Mouse (Mus musculus) heart, embryonic 14.5 days (tissue): ENCODE data around the gene Rragd. TPM values are rescaled to one million over a fixed set of nuclear protein-coding genes. Genes with fewer than 3 reads are reported as not detected.

Source experiments
- ATAC-seq: fragments of 200-750 bp; cut with Nextera tagmentation; 2 replicates; pipeline ENCODE4 v1.8.0; 2017; ENCODE audit warnings: low read depth, moderate TSS enrichment; ENCODE audit not compliant: insufficient number of reproducible peaks, insufficient read depth, low FRiP score
- H3K27ac ChIP-seq, 2 experiments: fragments of 200-500 bp in 1 of 2; fragments of 300-500 bp in 1 of 2; sonication (generic) in 1 of 2; replicated peaks in 1 of 2; 2 replicates each; pipeline ENCODE4 v1.5.1; 2012 to 2014; ENCODE audit warnings: low read depth in 2 of 2, low read length in 2 of 2, control low read depth in 1 of 2, mild to moderate bottlenecking in 1 of 2, mixed read lengths in 1 of 2; ENCODE audit not compliant: control insufficient read depth in 1 of 2, insufficient read depth in 1 of 2
- H3K27me3 ChIP-seq: fragments of 300-500 bp; sonication (generic); 2 replicates; pipeline ENCODE4 v1.6.1; 2014; ENCODE audit warnings: mild to moderate bottlenecking, low read length, control low read depth; ENCODE audit not compliant: control insufficient read depth, insufficient read depth
- H3K36me3 ChIP-seq: fragments of 300-500 bp; sonication (generic); 2 replicates; pipeline ENCODE4 v1.6.1; 2014; ENCODE audit warnings: mild to moderate bottlenecking, control low read depth, low read length, mixed read lengths; ENCODE audit not compliant: control insufficient read depth, insufficient read depth
- H3K4me1 ChIP-seq, 2 experiments: fragments of 200-500 bp in 1 of 2; fragments of 300-500 bp in 1 of 2; sonication (generic) in 1 of 2; 2 replicates each; pipeline ENCODE4 v1.6.1; 2012 to 2014; ENCODE audit warnings: low read length in 2 of 2, control low read depth in 1 of 2, mixed read lengths in 1 of 2; ENCODE audit not compliant: control insufficient read depth in 2 of 2, insufficient read depth in 2 of 2
- H3K4me2 ChIP-seq: fragments of 300-500 bp; sonication (generic); 2 replicates; pipeline ENCODE4 v1.6.1; 2014; ENCODE audit warnings: mild to moderate bottlenecking, low read length
- H3K4me3 ChIP-seq, 2 experiments: fragments of 200-500 bp in 1 of 2; fragments of 300-500 bp in 1 of 2; sonication (generic) in 1 of 2; 2 replicates each; pipeline ENCODE4 v1.5.1; 2012 to 2014; ENCODE audit warnings: low read length in 2 of 2, mild to moderate bottlenecking in 2 of 2, control low read depth in 1 of 2, low read depth in 1 of 2, moderate library complexity in 1 of 2; ENCODE audit not compliant: control insufficient read depth in 1 of 2, insufficient read depth in 1 of 2
- H3K9ac ChIP-seq: fragments of 300-500 bp; sonication (generic); 2 replicates; pipeline ENCODE4 v1.6.1; 2014; ENCODE audit warnings: mild to moderate bottlenecking, low read length
- H3K9me3 ChIP-seq: fragments of 300-500 bp; sonication (generic); 2 replicates; pipeline ENCODE4 v1.6.1; 2016; ENCODE audit warnings: low read length, control low read depth; ENCODE audit not compliant: control insufficient read depth
- WGBS: fragments of 180-500 bp; shearing (Covaris S2); extraction: QIAGEN DNeasy Blood & Tissue Kit; methylation state at CpG from one replicate; pipeline ENCODE4 v1.1.7; 2014; 5-methylcytosine and 5-hydroxymethylcytosine counted together
- polyA plus RNA-seq: library from polyadenylated mRNA; unstranded; fragments of >200 nt; fragmentation: Nextera tagmentation; extraction: Ambion mirVana; gene quantifications from 2 replicates; pipeline ENCODE4 v1.2.1, GENCODE M21; 2014

Rragd gene
- polyA plus RNA-seq, 1 experiment from 2014 or later: 53.2 TPM

GRCm38 (mm10) chr4:33029104-33029503 lies 46.3 kb downstream of the Rragd start:
- Histone ChIP-seq H3K9me3 (no peaks in the 10 kb centered on the region), H3K4me2 (no peak overlapping the region), H3K4me3 (no peak overlapping the region), H3K36me3 (peaks cover 4% of the 10 kb centered on the region), H3K4me1 (peaks cover 0 to 17% of the 10 kb centered on the region in 2 experiments), H3K27ac (no peak overlapping the region), H3K9ac (no peak overlapping the region), H3K27me3 (no peaks in the 10 kb centered on the region)
- 90% methylated on average over 7 of the region's 7 CpGs for WGBS
- no peak for ATAC-seq

- H3K4me2 ChIP-seq: peak overlapping the region; percentile 76
- H3K27me3 ChIP-seq: no peaks in the 10 kb centered on the region
- peaks cover 0 to 17% of the 10 kb centered on the region in 2 experiments; a peak in 3 of 4 replicates for H3K4me1 ChIP-seq
- H3K4me3 ChIP-seq: peak overlapping the region; percentile 80 to 83
- H3K36me3 ChIP-seq: peaks cover 4% of the 10 kb centered on the region
- ATAC-seq: peak; percentile 77
- H3K9ac ChIP-seq: peak overlapping the region; percentile 95
- WGBS: 4% methylated on average over 55 of the region's 55 CpGs
- peak overlapping the region; percentile 58 to 92 for H3K27ac ChIP-seq
- peaks cover 4% of the 10 kb centered on the region for H3K9me3 ChIP-seq
Measured at GRCm38 (mm10) chr4:33030264-33031194, 47.7 kb downstream of the Rragd start.

- under 1% methylated on average over 94 of the region's 123 CpGs for WGBS
Measured at GRCm38 (mm10) chr4:33031195-33031960, 48.5 kb downstream of the Rragd start, which contains the start of gene Ube2j1. TSS of gene Ube2j1 (plus strand) at chr4:33031416.

GRCm38 (mm10) chr4:33032045-33032444 lies 49.2 kb downstream of the Rragd start:
- no peak for ATAC-seq
- 27% methylated on average over 4 of the region's 4 CpGs for WGBS
- Histone ChIP-seq H3K9ac (peak overlapping the region; percentile 95), H3K27me3 (no peaks in the 10 kb centered on the region), H3K27ac (peak overlapping the region in 1 of 2 experiments; percentile 92; a peak in 2 of 4 replicates), H3K4me1 (peaks cover 0 to 17% of the 10 kb centered on the region in 2 experiments; a peak in 3 of 4 replicates), H3K9me3 (peaks cover 5% of the 10 kb centered on the region), H3K36me3 (peaks cover 6% of the 10 kb centered on the region), H3K4me3 (peak overlapping the region; percentile 80 to 83), H3K4me2 (peak overlapping the region; percentile 76)

More at GRCm38 (mm10) chr4:33031195-33031960, 48.5 kb downstream of the Rragd start, which contains the start of gene Ube2j1:
- H3K9ac ChIP-seq: peak within 1 kb of the TSS; percentile 95
- peak; percentile 97 for ATAC-seq
- peak within 1 kb of the TSS; percentile 58 to 92 for H3K27ac ChIP-seq
- no peaks in the 10 kb centered on the region for H3K27me3 ChIP-seq
- peak within 1 kb of the TSS; percentile 80 to 83 for H3K4me3 ChIP-seq
- H3K4me2 ChIP-seq: peak within 1 kb of the TSS; percentile 76
- H3K4me1 ChIP-seq: peaks cover 0 to 17% of the 10 kb centered on the region in 2 experiments; a peak in 3 of 4 replicates
- peaks cover 5% of the 10 kb centered on the region for H3K9me3 ChIP-seq
- peaks cover 4% of the 10 kb centered on the region for H3K36me3 ChIP-seq

GRCm38 (mm10) chr4:33033515-33033914 lies 50.7 kb downstream of the Rragd start:
- Histone ChIP-seq H3K36me3 (peaks cover 12% of the 10 kb centered on the region), H3K9ac (no peak overlapping the region), H3K27ac (no peak overlapping the region), H3K9me3 (peaks cover 5% of the 10 kb centered on the region), H3K4me1 (peaks cover 0 to 17% of the 10 kb centered on the region in 2 experiments; a peak in 3 of 4 replicates), H3K4me2 (no peak overlapping the region), H3K27me3 (no peaks in the 10 kb centered on the region), H3K4me3 (no peak overlapping the region)
- ATAC-seq: no peak
- 56% methylated on average over 6 of the region's 6 CpGs for WGBS

- Histone ChIP-seq H3K36me3 (peaks cover 74% of the 10 kb centered on the region), H3K9ac (no peak overlapping the region), H3K4me2 (no peak overlapping the region), H3K4me3 (no peak overlapping the region), H3K27ac (no peak overlapping the region), H3K4me1 (no peaks in the 10 kb centered on the region), H3K9me3 (peaks cover 5% of the 10 kb centered on the region), H3K27me3 (no peaks in the 10 kb centered on the region)
- WGBS: 80% methylated on average over 4 of the region's 4 CpGs
- ATAC-seq: no peak
Measured at GRCm38 (mm10) chr4:33039826-33040225, 57.0 kb downstream of the Rragd start.

GRCm38 (mm10) chr4:33049601-33050000 lies 66.8 kb downstream of the Rragd start:
- no peak overlapping the region for H3K4me2 ChIP-seq
- WGBS: 96% methylated on average over 11 of the region's 11 CpGs
- H3K9ac ChIP-seq: no peak overlapping the region
- H3K27ac ChIP-seq: no peak overlapping the region
- no peaks in the 10 kb centered on the region for H3K9me3 ChIP-seq
- H3K36me3 ChIP-seq: peaks cover 87% of the 10 kb centered on the region
- no peak overlapping the region for H3K4me3 ChIP-seq
- ATAC-seq: no peak
- no peaks in the 10 kb centered on the region for H3K27me3 ChIP-seq
- H3K4me1 ChIP-seq: no peaks in the 10 kb centered on the region
